Mouse (Mus musculus) hindbrain, embryonic 14.5 days (tissue): Measurements from ENCODE around the gene Adpgk. TPM values are rescaled to one million over a fixed set of nuclear protein-coding genes. Genes with fewer than 3 reads are reported as not detected.

Experiments used
- ATAC-seq: fragments of 200-750 bp; cut with Nextera tagmentation; 2 replicates; pipeline ENCODE4 v1.8.0; 2017; ENCODE audit warnings: moderate number of reproducible peaks, mild to moderate bottlenecking, moderate TSS enrichment, moderate library complexity; ENCODE audit not compliant: low FRiP score
- DNase-seq: peaks from one replicate; pipeline ENCODE4 v3.0.0-alpha.2; 2015; ENCODE audit warnings: low spot score
- H3K27ac ChIP-seq: fragments of 300-500 bp; sonication (generic); 2 replicates; pipeline ENCODE4 v1.5.1; 2014; ENCODE audit warnings: mild to moderate bottlenecking, moderate library complexity
- H3K27me3 ChIP-seq: fragments of 300-500 bp; sonication (generic); 2 replicates; pipeline ENCODE4 v1.6.1; 2014; ENCODE audit warnings: mild to moderate bottlenecking, low read length, mixed read lengths; ENCODE audit not compliant: control insufficient read depth, insufficient read depth
- H3K36me3 ChIP-seq: fragments of 300-500 bp; sonication (generic); replicated peaks from 2 replicates; pipeline ENCODE4 v1.6.1; 2014; ENCODE audit not compliant: control insufficient read depth, insufficient read depth
- H3K4me1 ChIP-seq: fragments of 300-500 bp; sonication (generic); replicated peaks from 2 replicates; pipeline ENCODE4 v1.6.1; 2014; ENCODE audit warnings: antibody characterized with exemption, low read length, mixed read lengths; ENCODE audit not compliant: control insufficient read depth, insufficient read depth
- H3K4me2 ChIP-seq: fragments of 300-500 bp; sonication (generic); replicated peaks from 2 replicates; pipeline ENCODE4 v1.6.1; 2014; ENCODE audit warnings: mild to moderate bottlenecking, moderate library complexity
- H3K4me3 ChIP-seq: fragments of 300-500 bp; sonication (generic); replicated peaks from 2 replicates; pipeline ENCODE4 v1.5.1; 2014; ENCODE audit warnings: mild to moderate bottlenecking, low read length
- H3K9ac ChIP-seq: fragments of 300-500 bp; sonication (generic); 2 replicates; pipeline ENCODE4 v1.6.1; 2014
- H3K9me3 ChIP-seq: fragments of 300-500 bp; sonication (generic); 2 replicates; pipeline ENCODE4 v1.6.1; 2016; ENCODE audit warnings: low read length; ENCODE audit not compliant: control insufficient read depth
- WGBS: fragments of 180-500 bp; shearing (Covaris S2); extraction: QIAGEN DNeasy Blood & Tissue Kit; methylation state at CpG from one replicate; pipeline ENCODE4 v1.1.7; 2014; 5-methylcytosine and 5-hydroxymethylcytosine counted together
- polyA plus RNA-seq: library from polyadenylated mRNA; unstranded; fragments of >200 nt; fragmentation: Nextera tagmentation; extraction: Ambion mirVana; gene quantifications from 2 replicates; pipeline ENCODE4 v1.2.1, GENCODE M21; 2014

Gene Adpgk
- polyA plus RNA-seq, 1 experiment from 2014 or later: 26.8 TPM

DNA sequence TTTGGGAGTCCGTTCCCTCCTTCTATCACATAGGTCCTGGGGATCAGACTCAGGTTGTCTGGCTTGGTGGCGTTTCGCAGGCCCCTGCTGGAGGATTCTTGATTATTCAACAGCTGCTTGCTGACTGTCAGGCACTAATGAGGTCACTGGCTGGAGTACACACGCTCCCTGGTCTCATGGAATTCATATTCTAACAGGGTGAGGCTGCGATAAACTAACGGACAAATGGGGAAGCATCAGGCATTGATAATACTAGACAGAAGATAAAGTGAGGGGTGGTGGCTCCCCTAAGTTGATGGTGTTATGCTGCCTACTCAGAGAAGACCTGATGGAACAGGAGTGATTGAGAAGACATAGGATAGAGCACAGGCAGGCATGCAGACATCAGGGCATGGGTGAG is 5.7 kb upstream of the Adpgk start:
- Histone ChIP-seq H3K9me3 (no peaks in the 10 kb centered on the region), H3K36me3 (no peaks in the 10 kb centered on the region), H3K9ac (no peak overlapping the region), H3K4me2 (no peak overlapping the region), H3K27me3 (no peaks in the 10 kb centered on the region), H3K27ac (no peak overlapping the region), H3K4me3 (no peak overlapping the region), H3K4me1 (peaks cover 9% of the 10 kb centered on the region; the same call in 1 of the 2 replicates)
- ATAC-seq (no peak), DNase-seq (no peak)
- WGBS: 60% methylated on average over 6 of the region's 6 CpGs

- no peaks in the 10 kb centered on the region for H3K9me3 ChIP-seq
- DNase-seq (no peak), ATAC-seq (no peak)
- H3K4me2 ChIP-seq: no peak overlapping the region
- H3K4me3 ChIP-seq: no peak overlapping the region
- H3K9ac ChIP-seq: no peak overlapping the region
- peaks cover 14% of the 10 kb centered on the region for H3K4me1 ChIP-seq
- no peak overlapping the region for H3K27ac ChIP-seq
- no peaks in the 10 kb centered on the region for H3K27me3 ChIP-seq
- no peaks in the 10 kb centered on the region for H3K36me3 ChIP-seq
- WGBS: 78% methylated on average over 5 of the region's 5 CpGs
These were observed 3.3 kb upstream of the Adpgk start for GRCm38 (mm10) chr9:59288058-59288457.

- no peak overlapping the region for H3K4me2 ChIP-seq
- H3K27me3 ChIP-seq: no peaks in the 10 kb centered on the region
- H3K4me3 ChIP-seq: no peak overlapping the region
- peaks cover 17% of the 10 kb centered on the region for H3K4me1 ChIP-seq
- DNase-seq (no peak), ATAC-seq (no peak)
- H3K9ac ChIP-seq: no peak overlapping the region
- H3K36me3 ChIP-seq: no peaks in the 10 kb centered on the region
- WGBS: 63% methylated on average over 3 of the region's 3 CpGs
- no peak overlapping the region for H3K27ac ChIP-seq
- no peaks in the 10 kb centered on the region for H3K9me3 ChIP-seq
These were observed 2.5 kb upstream of the Adpgk start for GRCm38 (mm10) chr9:59288685-59289410.

DNA sequence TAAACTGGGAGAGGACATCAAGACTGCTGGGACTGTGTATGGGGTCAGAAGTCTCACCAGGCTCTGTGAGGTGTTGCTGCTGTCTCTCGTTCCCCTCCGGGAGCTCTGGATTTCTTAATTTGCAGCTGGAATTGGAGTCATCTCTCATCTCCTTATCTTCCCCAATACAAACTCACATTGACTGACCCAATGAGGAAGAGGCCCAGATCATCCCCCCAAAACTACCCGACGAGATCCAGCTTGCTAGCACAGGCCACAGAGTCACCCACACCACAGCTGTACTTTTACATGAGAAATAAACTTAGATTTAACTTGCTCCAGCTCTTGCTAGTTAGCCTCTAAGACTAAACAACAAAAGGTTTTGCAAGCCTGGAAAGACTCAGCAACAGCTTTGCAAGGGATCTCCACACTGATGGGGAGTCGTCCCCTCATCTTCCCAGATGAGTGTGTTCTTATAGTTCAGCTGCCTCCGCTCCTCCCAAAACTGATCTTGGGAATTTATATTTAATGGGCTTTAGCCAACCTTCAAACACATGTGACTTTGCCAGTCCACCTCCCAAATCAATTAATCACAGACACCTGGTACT is 1.7 kb upstream of the Adpgk start:
- WGBS: 72% methylated on average over 6 of the region's 6 CpGs
- DNase-seq (no peak), ATAC-seq (no peak)
- Histone ChIP-seq H3K4me1 (peaks cover 17% of the 10 kb centered on the region), H3K27ac (no peak overlapping the region), H3K36me3 (no peaks in the 10 kb centered on the region), H3K4me3 (no peak overlapping the region), H3K27me3 (no peaks in the 10 kb centered on the region), H3K4me2 (no peak overlapping the region), H3K9me3 (no peaks in the 10 kb centered on the region), H3K9ac (no peak overlapping the region)

- WGBS: 1% methylated on average over 50 of the region's 50 CpGs
- H3K27ac ChIP-seq: peak overlapping the region; percentile 96
- peak overlapping the region; percentile 76 for H3K4me2 ChIP-seq
- peaks cover 17% of the 10 kb centered on the region for H3K4me1 ChIP-seq
- H3K9ac ChIP-seq: peak overlapping the region; percentile 84
- no peaks in the 10 kb centered on the region for H3K27me3 ChIP-seq
- peak; percentile 72 for ATAC-seq
- H3K36me3 ChIP-seq: no peaks in the 10 kb centered on the region
- no peaks in the 10 kb centered on the region for H3K9me3 ChIP-seq
- peak; percentile 60 for DNase-seq
- H3K4me3 ChIP-seq: peak overlapping the region; percentile 83
These were observed 532 bp downstream of the Adpgk start for GRCm38 (mm10) chr9:59291688-59292492.

GRCm38 (mm10) chr9:59292493-59292875 is 1.1 kb downstream of the Adpgk start:
- DNase-seq (no peak), ATAC-seq (no peak)
- H3K27ac ChIP-seq: no peak overlapping the region
- H3K4me2 ChIP-seq: peak overlapping the region; percentile 76
- peak overlapping the region; percentile 83 for H3K4me3 ChIP-seq
- H3K36me3 ChIP-seq: no peaks in the 10 kb centered on the region; the same call in 1 of the 2 replicates
- peak overlapping the region; percentile 84 for H3K9ac ChIP-seq
- H3K4me1 ChIP-seq: peaks cover 17% of the 10 kb centered on the region
- H3K9me3 ChIP-seq: no peaks in the 10 kb centered on the region
- WGBS: 50% methylated on average over 3 of the region's 3 CpGs
- no peaks in the 10 kb centered on the region for H3K27me3 ChIP-seq

DNA sequence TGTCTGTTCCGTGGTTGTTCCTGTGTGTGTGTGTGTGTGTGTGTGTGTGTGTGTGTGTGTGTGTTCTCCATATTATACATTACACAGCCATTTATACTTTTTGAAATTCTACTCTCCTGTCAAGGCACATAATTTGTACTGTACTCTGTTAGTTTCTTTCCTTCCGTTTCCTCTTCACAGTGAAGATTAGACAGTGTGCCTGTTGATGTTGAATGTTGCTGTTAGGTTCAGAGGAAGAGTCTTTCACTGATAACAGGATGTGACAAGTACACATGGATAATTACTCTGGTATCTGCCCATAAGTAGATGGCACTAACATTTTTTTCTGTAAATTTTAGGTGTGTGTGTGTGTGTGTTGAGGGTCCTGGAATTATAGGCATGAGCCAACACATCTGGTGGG is 5.1 kb downstream of the Adpgk start:
- no peak overlapping the region for H3K4me2 ChIP-seq
- no peak overlapping the region for H3K9ac ChIP-seq
- no peak for DNase-seq
- peaks cover 11% of the 10 kb centered on the region for H3K4me1 ChIP-seq
- WGBS: 95% methylated on average over 2 of the region's 2 CpGs
- H3K9me3 ChIP-seq: no peaks in the 10 kb centered on the region
- H3K27ac ChIP-seq: no peak overlapping the region
- no peaks in the 10 kb centered on the region for H3K27me3 ChIP-seq
- H3K36me3 ChIP-seq: peaks cover 30% of the 10 kb centered on the region
- no peak for ATAC-seq
- no peak overlapping the region for H3K4me3 ChIP-seq

- no peak overlapping the region for H3K9ac ChIP-seq
- no peak for ATAC-seq
- no peak overlapping the region for H3K4me3 ChIP-seq
- WGBS: 86% methylated on average over 2 of the region's 2 CpGs
- H3K27ac ChIP-seq: no peak overlapping the region
- H3K4me1 ChIP-seq: no peaks in the 10 kb centered on the region
- no peak overlapping the region for H3K4me2 ChIP-seq
- H3K9me3 ChIP-seq: no peaks in the 10 kb centered on the region
- H3K36me3 ChIP-seq: peaks cover 48% of the 10 kb centered on the region
- no peak for DNase-seq
- H3K27me3 ChIP-seq: no peaks in the 10 kb centered on the region
These were observed 16.5 kb downstream of the Adpgk start for GRCm38 (mm10) chr9:59307890-59308289.

- Histone ChIP-seq H3K4me1 (no peaks in the 10 kb centered on the region), H3K27me3 (no peaks in the 10 kb centered on the region), H3K4me2 (no peak overlapping the region), H3K9ac (no peak overlapping the region), H3K9me3 (no peaks in the 10 kb centered on the region), H3K36me3 (peaks cover 60% of the 10 kb centered on the region), H3K4me3 (no peak overlapping the region), H3K27ac (no peak overlapping the region)
- 94% methylated on average over 8 of the region's 8 CpGs for WGBS
- ATAC-seq: no peak
- no peak for DNase-seq
These were observed 19.4 kb downstream of the Adpgk start for GRCm38 (mm10) chr9:59310582-59311283.
